Mouse (Mus musculus): ENCODE results near the gene Pigc. TPM values are rescaled to one million over a fixed set of nuclear protein-coding genes. Genes with fewer than 3 reads are reported as not detected.

The Pigc gene
- polyA plus RNA-seq, 1 experiment = 21.7 TPM

- no peak overlapping the region for H3K4me3 ChIP-seq (replicated peaks; ENCODE audit: extremely low read depth, low read depth, low read length)
- DNase-seq = no peak
- H3K4me1 ChIP-seq (ENCODE audit: control insufficient read depth, insufficient read depth, low read length) = peaks cover 3% of the 10 kb centered on the region; the same call in 1 of the 2 replicates
- TF ChIP-seq CTCF (IDR thresholded peaks at IDR 0.05; ENCODE audit: insufficient read depth, low read length) (no peak), POLR2A (IDR thresholded peaks at IDR 0.05; ENCODE audit: borderline replicate concordance, extremely low read depth, low read depth, low read length) (no peak)
- 25% methylated on average over 13 of the region's 13 CpGs for WGBS
Observed at GRCm38 (mm10) chr1:162017975-162018600, 49.1 kb downstream of the Pigc start.

- TF ChIP-seq CTCF (IDR thresholded peaks at IDR 0.05; ENCODE audit: insufficient read depth, low read length) (no peak), POLR2A (IDR thresholded peaks at IDR 0.05; ENCODE audit: borderline replicate concordance, extremely low read depth, low read depth, low read length) (no peak)
- H3K4me1 ChIP-seq (ENCODE audit: control insufficient read depth, insufficient read depth, low read length) = peaks cover 3% of the 10 kb centered on the region; the same call in 1 of the 2 replicates
Observed at GRCm38 (mm10) chr1:162018601-162018977, 49.6 kb downstream of the Pigc start.

GRCm38 (mm10) chr1:162020303-162020731 is 51.3 kb downstream of the Pigc start:
- H3K4me1 ChIP-seq (ENCODE audit: control insufficient read depth, insufficient read depth, low read length) = peaks cover 3% of the 10 kb centered on the region; the same call in 1 of the 2 replicates
- TF ChIP-seq POLR2A (IDR thresholded peaks at IDR 0.05; ENCODE audit: borderline replicate concordance, extremely low read depth, low read depth, low read length) (no peak), CTCF (IDR thresholded peaks at IDR 0.05; ENCODE audit: insufficient read depth, low read length) (no peak)
- 86% methylated on average over 7 of the region's 7 CpGs for WGBS
- no peak overlapping the region for H3K4me3 ChIP-seq (replicated peaks; ENCODE audit: extremely low read depth, low read depth, low read length)
- DNase-seq = no peak

More at GRCm38 (mm10) chr1:162018601-162018977, 49.6 kb downstream of the Pigc start:
- 64% methylated on average over 6 of the region's 6 CpGs for WGBS
- H3K4me3 ChIP-seq (replicated peaks; ENCODE audit: extremely low read depth, low read depth, low read length) = no peak overlapping the region
- no peak for DNase-seq

GRCm38 (mm10) chr1:162020766-162021165 is 51.8 kb downstream of the Pigc start:
- 87% methylated on average over 4 of the region's 4 CpGs for WGBS
- H3K4me1 ChIP-seq (ENCODE audit: control insufficient read depth, insufficient read depth, low read length) = peaks cover 3% of the 10 kb centered on the region; the same call in 1 of the 2 replicates
- TF ChIP-seq CTCF (IDR thresholded peaks at IDR 0.05; ENCODE audit: insufficient read depth, low read length) (no peak), POLR2A (IDR thresholded peaks at IDR 0.05; ENCODE audit: borderline replicate concordance, extremely low read depth, low read depth, low read length) (no peak)

More at GRCm38 (mm10) chr1:162020766-162021165, 51.8 kb downstream of the Pigc start:
- no peak for DNase-seq
- H3K4me3 ChIP-seq (replicated peaks; ENCODE audit: extremely low read depth, low read depth, low read length) = no peak overlapping the region

Other genes starting within 250 kb of the Pigc start
- gene Fasl, start 180.7 kb upstream of the Pigc start, polyA plus RNA-seq (2012; rRNA removed) = 0.32 and 0.37 TPM in 2 replicates
- 2.5 and 3.8 TPM in 2 replicates for gene Suco, start 92.5 kb upstream of the Pigc start, polyA plus RNA-seq (2012; rRNA removed)
- not detected in 2 replicates for gene 4930558K02Rik, start 10.4 kb downstream of the Pigc start, polyA plus RNA-seq (2012; rRNA removed)

Measured in lung, adult 2 months (tissue).